ENCODE assay signal across 19 mouse cellular contexts in genomic region chr6:9028501-9028900, GRCm38 (mm10).
"Had no signal": no experiment of that assay in that cellular context is flagged by ENCODE, and none has a peak within 500 bp of the region (broad histone marks: within the 10 kb centered on the region; RNA-seq: fewer than 3 reads in every experiment).

No protein-coding gene starts in this region.

- H3K27ac ChIP-seq: midbrain, embryonic 10.5 days; midbrain, embryonic 12.5 days; neural tube, embryonic 13.5 days; neural tube, embryonic 15.5 days had no signal

- H3K4me3 ChIP-seq: midbrain, embryonic 10.5 days; midbrain, embryonic 12.5 days; myocyte; neural tube, embryonic 13.5 days; neural tube, embryonic 15.5 days had no signal

- H3K27me3 ChIP-seq: midbrain, embryonic 12.5 days; neural tube, embryonic 13.5 days; neural tube, embryonic 15.5 days had no signal

- ATAC-seq: midbrain, embryonic 16.5 days had no signal

- DNase-seq: lung, adult 18-20 months; lung, embryonic 14.5 days; lung, postnatal 10 days; lung, postnatal 4 days; midbrain, embryonic 14.5 days; retina, postnatal 1 day; right cerebral cortex, adult 18-20 months; right cerebral cortex, postnatal 25 days; right cerebral cortex, postnatal 4 days; spleen, adult 18-20 months; thymus, adult 18-20 months; thymus, postnatal 14 days; thymus, postnatal 4 days had no signal

- H3K36me3 ChIP-seq: midbrain, embryonic 10.5 days; midbrain, embryonic 12.5 days; neural tube, embryonic 13.5 days; neural tube, embryonic 15.5 days had no signal

- H3K9me3 ChIP-seq: midbrain, embryonic 10.5 days; midbrain, embryonic 12.5 days; neural tube, embryonic 13.5 days; neural tube, embryonic 15.5 days had no signal

- H3K4me1 ChIP-seq: midbrain, embryonic 10.5 days; midbrain, embryonic 12.5 days had no signal

- H3K4me2 ChIP-seq: lung, embryonic 14.5 days; midbrain, embryonic 12.5 days; neural tube, embryonic 13.5 days; neural tube, embryonic 15.5 days had no signal

- H3K9ac ChIP-seq: lung, embryonic 14.5 days; midbrain, embryonic 12.5 days; neural tube, embryonic 13.5 days; neural tube, embryonic 15.5 days had no signal
